Mouse (Mus musculus) inflammation-experienced regulatory T-cells, adult 6 months (primary cell): ENCODE measurements around the gene Tmem220. TPM values are rescaled to one million over a fixed set of nuclear protein-coding genes. Genes with fewer than 3 reads are reported as not detected.
A peak's percentile ranks its signal among the peaks of the same experiment; 100 is the strongest.

Experiments used
- ATAC-seq: one replicate; pipeline ENCODE4 v1.8.0; 2017
- polyA plus RNA-seq, 3 experiments: library from polyadenylated mRNA; unstranded; fragments of 100-300 nt; shearing (Covaris generic); gene quantifications; one replicate each; pipeline ENCODE4 v1.2.1; 2017

Gene Tmem220
- polyA plus RNA-seq = 1 to 10 TPM; 1.9 to 3.0 (median 2.6) TPM

DNA sequence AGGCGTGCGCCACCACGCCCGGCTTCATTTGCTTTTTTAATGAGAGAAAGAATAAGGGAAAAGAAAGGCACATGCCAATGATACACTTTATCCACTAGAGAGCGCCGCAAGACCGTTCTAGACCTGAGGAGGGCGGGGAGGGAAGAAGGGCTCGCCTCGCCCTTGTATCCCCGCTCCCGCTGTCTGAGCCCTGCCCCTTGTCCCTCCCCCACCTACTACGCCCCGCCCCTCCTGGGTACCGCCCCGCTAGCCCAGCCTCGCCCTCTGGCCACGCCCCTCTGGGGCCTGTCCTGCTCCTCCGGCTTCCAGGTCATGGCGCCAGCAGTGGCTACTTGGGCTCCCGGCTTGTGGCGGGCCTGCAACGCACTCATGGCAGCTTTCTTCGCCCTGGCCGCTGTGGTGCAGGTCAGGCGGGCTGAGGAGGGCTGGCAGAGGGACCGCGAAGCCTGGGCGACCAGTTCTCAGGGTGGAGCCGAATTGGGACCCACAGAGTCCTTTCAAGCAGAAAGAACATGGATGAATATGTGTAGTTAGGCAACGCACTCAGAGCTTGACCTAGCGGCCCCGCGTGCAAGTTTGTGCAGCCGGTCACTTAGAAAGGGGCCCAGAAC is at the start of gene Tmem220:
TSS of gene Tmem220 (plus strand) at position 288 of the 611 bp plus-strand sequence.
- peak; percentile 96 for ATAC-seq

DNA sequence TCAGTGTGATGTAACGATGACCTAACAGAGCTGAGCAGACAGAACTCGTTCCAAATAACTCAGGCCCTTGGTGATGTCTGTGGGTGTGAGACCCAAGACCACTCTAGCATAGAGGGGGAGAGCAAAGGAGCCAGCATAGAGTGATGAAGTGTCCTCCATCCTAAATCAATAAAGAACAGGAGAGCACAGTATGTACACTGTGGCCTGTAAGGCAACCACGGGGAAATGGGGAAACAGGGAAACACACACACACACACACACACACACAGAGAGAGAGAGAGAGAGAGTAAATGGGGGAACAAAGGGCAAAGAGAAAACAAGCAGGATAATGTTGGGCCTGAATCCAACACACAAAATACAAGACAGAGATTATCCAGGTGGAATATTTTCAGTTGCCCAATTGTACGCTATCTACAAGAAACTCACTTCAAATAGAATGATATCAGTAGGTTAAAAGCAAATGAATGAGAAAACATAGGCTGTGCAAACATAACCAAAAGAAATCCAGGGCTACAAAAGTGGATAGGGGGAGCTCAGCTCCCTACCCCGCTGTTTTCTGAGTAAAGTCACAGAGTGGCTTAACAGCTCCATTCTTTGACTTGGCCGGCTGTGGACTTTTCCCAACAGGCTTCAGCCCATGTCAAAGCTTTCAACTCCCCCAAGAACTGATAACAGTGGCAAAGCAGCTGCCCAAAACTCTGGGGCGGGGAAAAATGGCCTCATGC is 49.2 kb upstream of the Tmem220 start:
- no peak for ATAC-seq

DNA sequence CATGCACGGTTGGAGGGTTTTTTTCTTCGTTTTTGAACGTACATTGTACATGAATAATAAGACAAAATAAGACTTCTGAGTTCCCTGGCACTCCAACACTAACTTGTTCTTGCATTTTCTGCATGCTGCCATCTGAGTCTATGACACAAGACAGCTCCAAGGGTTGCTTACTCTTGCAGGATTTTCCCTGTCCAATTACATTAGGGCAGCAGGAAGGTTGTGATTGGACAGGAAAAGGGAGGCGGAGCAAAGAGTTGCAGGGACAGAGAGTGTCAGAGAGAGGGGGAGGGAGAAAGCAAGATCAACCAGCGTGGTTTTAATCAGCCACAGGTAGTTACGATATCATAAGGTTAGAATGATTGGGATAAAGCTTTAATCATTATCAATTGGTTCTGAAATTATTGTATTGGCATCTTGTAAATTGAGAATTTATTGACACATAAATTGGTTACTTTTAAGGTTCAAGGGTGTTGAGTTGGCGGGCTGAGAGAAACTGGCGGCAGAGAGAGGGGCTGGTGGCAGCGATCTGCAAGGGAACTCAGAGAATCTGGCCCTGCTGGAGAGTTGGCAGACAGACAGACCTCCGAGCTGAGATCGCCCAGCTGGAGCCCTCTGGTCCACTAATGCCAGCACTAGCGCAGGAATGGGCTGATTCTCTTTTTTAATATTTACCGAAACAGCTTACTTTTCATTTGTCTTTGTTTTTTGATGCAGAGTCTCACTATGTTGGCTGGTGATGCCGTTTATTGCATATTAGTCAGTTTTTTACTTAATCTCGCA is 43.4 kb upstream of the Tmem220 start:
- ATAC-seq = no peak

DNA sequence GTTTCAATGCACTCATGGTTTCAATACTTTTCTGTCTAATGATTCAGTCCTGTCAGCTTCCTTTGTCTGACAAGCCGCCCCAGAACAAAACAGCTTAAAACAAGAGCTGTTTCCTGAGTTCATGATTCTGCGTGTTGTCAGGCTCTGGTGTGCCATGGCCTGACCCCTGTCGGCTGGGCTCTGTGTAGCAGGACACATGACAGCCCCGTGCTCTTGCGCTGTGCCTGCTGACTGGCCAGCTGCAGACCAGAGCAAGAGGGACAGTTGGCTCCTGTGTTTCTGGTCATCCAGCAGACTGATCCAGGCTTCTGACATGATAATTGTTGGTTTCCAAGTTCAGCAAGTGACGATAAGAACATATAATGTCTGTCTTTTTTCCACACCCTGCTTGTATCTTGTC is 42.2 kb upstream of the Tmem220 start:
- peak; percentile 49 for ATAC-seq

DNA sequence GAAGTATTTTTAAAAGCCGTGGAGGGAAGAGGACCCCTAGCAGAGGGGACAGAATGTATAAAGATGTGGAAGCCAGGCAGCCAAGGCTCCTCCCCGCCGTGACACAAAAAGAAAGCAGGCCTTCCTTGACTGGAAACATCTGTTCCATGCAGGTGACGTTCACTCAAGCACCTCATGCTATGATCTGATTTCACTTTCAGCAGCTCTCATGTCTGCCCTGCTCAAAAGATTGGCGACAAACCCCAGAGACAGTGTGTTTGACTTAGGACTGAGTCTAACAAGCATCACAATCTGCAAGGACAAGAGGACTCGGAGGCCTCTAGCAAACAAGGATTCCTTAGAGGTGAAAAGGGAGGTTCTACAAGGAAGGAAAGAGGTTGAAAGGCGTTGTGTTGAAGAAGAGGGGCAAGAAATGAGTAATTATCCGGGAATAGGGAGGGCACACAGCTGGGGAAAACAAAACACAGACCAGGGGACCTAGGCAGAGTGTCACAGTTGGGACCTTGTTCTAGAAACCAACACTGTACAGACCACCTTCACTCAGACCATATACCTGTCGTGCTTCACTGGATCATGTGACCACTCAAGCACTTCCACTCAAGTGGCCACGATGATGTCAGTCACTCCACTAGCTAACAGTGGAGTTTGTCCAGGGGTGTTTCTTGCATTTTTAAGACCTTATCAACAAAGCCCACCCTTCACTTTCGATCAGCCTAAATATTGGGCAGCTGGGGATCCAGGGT is 41.4 kb upstream of the Tmem220 start:
- ATAC-seq = no peak

DNA sequence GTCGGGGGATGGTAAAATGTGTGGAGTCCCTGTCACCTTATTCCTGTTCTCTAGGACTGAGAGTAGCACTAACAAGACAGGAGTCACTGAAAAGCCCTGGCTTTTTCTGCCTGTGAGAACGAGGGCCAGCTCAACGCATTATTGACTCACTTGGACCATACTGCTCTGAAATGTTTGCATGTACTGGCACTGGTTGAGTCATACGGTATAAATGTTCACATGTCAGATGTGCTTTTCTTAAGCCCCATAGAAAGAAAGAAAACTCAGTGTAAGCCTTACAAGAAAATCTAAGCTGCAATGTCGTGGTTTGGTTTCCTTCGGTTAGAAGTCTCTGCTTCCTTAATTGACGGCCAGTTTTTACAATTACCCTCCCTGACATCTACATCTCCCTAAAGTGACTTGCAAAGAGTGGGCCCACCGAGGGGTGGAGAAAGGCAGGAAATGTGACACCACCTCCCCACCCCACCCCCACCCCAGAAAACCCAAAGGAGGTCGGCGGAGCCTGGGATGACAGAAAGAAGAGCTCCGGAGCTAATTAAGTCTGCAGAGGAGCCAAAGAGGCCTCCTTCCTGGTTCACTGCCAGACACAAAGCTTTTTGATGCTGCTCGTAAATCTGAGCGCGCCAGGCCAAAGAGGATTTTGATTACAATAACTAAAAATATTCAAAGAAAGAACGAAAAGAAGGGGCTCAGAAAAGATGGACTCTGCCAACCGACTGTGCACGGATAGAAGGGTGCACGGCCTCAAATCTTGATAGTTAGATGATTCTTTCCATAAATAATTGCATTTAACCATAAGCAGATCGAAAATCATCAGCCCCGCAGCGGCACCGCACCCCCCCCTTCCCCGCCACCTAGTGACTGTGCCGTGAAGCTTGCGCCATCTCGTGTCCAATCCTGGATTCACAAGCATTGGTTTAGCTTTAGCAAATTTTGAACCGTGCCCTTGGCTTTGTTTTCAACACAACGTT is 40.5 kb upstream of the Tmem220 start:
- peak; percentile 91 for ATAC-seq

DNA sequence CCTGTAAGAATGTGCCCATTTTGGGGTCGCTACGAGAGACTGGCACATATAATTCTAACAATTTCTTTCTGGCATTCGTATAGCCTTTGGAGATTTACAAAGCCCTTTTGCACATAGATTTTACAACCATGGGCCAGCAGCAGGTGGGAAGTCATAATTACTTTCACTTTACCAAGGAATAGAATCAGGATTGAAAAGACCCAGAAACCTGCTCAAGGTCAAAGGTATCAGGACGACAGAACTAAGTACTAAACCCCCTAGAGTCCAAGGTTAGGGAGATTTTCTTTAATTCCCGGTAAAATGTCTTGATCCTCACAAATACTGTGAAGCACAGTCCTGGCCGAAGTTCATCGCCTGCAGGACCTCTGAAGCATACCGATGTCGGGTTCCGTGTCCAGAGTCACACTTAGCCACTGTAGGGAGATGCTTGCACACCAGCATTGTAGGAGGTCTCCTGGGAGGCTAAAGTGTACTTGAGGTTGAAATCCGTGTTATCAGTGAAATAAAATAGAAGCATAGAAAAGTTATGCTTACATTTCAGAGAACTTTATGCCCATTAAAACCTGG is 39.7 kb upstream of the Tmem220 start:
- ATAC-seq = peak; percentile 39

DNA sequence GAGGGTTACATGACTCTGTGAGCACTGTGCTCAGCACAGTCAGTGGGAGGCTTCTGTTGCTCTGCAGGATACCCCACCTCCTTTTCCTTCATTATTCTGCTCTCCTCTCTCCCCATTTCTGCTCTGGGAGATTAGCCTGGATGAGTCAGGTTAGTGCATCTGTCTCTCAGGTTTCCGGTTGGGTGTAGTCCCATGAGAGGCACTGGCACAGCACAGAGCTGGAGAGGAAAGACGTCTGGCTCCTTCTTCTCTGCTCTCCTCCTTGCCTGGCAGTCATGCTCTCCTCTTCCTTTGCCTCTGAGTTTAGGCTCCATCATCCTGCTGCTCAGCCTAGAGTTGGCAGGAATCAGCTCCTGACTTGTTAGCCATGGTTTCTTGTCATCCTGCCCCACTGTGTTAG is 32.8 kb upstream of the Tmem220 start:
- no peak for ATAC-seq

DNA sequence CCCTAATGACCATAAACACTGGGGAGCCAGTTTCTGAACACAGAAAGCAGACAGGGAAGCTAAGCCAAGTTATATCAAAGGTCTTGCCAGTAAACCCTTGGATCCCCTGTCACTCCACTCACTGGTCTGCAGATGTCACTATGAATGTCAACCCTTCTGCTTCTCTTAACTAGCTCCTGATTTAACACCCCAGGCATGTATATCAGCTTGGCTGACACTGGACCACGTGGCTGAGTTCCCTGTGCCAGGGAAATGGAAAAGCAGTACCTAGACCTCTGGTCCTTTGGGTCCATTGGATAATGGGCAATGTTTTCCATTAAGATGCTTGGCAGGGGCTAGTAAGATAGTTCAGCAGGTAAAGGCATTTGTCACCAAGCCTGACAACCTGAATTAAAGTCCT is 31.3 kb upstream of the Tmem220 start:
- ATAC-seq = no peak

DNA sequence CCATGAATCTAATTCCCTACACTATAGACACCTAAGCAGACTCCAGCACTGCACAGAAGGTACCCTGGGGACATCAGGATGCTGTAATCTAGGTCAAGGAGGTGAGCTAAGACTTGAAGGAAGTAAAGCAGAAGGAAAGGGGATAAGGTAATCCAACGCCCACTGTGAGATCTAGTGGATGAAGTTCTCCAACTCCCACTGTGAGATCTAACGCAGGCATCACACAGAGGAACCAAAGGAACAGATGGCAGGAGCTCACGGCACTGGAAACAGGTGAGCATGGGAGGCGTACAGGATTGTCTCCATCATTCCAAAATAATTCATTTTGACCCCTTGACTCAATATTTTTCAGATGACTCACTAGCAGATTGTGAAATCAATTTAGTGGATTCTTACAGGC is 28.5 kb upstream of the Tmem220 start:
- no peak for ATAC-seq

DNA sequence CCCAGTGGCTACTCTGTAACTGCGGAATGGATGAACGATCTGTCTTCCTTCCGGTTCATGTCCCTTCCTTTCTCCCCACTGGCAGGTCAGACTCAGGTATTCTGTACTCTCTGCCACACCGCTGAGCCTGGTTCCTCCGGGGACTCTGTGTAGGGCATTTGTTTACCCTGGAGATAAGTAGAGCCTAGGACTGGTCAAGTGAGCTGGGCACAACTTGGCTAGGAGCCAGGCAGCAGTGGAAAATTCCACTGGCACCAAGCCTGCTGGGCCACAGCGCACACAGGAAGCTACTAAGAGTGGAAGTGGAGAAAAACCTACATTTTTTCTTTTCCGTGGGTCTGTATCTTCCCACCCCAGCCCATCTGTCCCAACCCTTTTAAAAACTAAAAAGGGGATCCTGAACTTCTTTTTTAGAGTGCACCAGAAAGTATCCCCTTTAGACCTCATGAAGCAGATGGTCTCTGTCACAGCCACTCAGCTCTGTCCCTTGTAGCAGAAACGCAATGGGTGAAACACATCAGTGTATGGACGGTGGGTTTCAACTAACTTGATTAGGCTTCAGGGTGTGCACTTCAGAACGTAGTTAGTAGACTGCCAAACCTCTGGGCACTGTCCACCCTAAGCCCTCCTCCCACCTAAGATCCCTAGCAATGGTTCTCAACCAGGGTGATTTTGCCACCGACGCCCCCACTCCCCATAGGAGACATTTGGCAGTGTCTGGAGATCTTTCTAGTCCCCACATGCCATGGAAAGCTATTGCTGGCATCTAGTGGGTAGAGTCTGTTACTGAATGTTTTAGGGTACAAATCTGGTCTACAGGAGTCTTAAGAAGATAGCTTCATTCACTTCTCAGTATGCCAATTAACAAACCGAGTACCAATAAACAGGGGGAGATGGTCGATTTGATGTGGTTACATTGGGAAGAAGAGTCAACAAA is 26.2 kb upstream of the Tmem220 start:
- ATAC-seq = no peak

DNA sequence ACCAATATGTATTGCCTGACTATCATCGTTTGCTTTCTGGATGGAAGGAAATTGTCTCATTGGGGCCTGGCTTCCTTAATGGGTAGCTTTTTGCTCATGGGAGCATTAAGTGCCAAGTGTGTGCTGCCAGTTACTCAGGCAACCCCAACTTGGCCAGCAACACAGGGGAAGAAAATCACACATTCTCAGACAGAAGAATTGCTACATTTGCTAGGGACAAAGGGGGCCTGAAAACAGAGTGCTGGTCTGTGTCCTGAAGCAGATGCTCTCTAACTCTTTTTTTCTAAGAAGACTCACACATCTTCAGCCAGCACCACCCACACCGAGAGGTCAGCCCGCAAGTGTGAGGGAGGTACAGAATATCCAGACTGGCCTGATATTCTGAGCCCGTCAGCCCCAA is 24.3 kb upstream of the Tmem220 start:
- ATAC-seq = no peak

DNA sequence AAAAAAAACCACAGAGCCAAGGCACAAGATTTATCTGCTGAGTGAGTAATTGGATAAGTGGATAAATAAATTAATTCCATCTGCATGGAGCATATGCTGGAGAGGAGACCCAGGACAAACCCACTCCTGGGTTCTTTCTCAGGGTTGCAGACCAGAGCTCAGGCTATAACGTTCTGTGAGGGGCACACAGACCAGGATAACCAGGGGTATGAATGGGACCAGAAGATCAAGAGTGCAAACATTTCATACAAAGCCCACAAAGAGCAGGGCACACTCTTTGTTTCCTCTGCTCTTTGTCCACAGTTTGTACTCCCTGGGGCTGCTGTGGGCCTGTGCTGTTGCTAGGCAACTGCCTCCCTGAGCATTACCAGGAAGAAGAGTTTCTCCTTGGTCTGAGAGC is 23.2 kb upstream of the Tmem220 start:
- no peak for ATAC-seq

DNA sequence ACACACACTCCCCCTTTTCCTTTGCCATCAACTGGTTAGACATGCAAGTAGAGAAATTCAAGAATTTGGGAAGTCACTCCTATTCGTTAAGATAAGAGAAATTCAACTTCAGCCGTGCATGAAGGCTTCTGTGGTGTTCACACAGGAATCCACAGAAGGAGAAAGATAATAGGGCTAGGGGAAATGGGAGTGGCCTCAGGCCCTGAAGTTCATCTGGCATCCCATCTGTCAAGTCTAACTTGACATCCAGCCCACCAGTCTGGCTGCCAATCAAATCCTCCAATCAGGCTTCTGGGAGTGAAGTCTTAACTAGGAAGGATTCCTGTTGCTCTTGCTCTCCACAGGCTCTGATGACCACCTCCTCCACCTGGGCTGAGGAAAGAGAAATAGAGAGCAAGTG is 22.0 kb upstream of the Tmem220 start:
- ATAC-seq = no peak

DNA sequence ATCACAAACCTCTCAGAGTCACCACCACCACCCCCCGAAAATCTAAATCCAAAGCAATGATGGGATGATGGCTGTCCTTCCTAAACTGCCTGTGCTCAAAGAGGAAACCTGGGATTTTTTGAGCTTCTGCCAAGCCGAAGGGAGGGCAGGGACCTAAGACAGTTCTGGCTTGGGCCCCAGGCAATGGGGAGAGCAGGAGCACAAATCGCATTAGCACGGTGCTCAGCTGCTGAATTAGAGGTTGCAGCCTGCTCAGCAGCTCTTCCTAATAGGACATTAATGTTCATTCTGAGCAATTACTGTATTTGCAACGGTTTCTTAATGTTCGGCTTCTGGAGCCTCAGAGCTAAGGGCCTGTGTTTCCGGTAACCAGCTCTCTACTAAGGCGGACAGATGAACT is 17.0 kb upstream of the Tmem220 start:
- ATAC-seq = no peak

DNA sequence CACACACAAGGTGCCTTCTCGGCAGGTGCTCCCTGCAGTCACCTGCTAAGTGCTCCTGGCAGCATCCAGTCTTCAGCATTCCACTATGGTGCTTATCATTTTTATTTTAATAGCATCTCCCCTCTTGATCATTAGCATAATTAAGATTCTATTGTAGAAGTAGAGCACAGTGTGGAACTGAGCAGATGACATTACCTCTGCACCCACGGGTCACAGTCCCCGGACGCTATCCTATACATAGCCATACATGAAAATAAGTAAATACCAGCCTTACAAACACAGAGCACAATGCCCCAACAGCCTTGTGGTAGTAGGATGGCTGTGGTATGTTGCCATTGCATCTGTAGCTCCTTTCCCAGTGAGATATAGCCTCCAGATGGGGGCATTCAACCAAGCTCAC is 16.4 kb upstream of the Tmem220 start:
- no peak for ATAC-seq

DNA sequence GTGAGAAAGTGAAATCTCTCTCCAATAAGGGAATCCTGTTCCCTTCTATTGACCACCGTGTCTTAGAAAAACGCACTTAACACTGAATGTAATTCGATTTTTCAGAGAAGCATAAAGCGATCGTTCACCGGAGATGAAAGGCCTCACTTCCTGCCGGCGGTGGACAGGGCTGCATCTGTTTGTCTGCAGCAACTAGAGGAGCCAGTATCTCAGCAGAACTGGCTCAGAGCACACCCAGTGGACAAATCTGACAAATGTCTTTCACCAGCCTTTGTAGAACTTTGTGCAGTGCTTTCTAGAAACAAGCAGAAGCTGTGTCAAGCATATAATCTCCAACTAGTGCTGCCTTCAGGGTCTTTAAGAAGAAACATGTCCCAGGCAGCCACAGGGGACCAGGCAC is 14.5 kb upstream of the Tmem220 start:
- peak; percentile 41 for ATAC-seq

DNA sequence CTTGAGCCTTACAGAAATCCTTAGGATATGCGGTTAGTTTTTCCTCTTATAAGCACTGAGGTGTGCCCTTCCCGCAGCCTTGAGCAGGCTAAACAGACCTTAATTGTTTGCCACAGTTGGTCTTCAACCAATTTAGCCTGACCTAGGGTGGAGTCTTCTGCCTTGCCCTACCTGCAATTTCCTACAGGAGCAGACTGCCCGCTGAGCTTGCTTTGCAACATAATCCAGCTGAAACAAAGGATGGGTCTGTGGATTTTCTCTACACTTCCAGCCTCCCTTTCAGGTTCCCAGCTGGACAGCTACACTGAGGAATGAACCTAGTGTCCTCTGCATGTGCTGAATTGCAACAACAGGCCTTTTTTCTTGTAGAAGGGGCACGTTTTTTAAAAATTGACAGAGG is 13.3 kb upstream of the Tmem220 start:
- no peak for ATAC-seq

DNA sequence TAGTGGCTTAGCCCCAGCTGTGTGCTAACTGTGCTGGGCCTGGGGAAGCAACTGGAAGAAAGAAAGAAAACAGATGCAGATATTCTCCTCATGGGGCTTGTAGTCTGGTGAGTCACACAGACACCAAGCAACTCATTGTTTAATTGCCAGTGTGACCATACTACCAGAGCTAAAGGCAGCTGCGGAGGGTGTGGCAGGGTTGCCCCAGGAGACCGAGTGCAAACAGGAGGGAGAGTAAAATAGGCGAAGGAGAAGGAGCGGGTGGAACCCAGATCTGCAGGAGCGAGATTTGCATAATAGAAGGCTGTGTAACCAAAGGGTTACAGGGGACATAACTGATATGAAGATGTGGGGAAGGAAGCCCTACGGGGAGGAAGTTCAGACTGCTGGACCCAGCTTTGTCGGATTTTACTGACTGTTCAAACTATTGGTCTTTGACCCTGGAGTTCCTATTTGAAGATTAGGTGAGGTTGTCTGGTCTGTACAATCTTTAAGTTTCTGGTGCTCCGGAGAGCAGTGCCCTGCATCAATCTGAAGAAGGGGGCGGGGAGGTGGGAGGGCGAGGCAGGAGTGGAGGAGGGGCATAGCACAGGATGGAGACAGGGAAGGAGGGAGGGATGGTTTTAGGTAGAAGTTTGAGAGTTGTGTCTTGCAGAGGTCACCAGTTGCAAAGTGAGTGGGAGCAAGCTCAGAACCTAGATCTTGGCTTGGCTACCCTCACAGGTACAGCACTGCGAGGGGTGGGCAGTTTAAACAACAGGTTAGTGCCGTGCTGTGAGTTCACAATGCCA is 7.0 kb upstream of the Tmem220 start:
- ATAC-seq = no peak
